Mouse (Mus musculus) heart, postnatal 10 days (tissue): ENCODE measurements at regions not wholly inside any gene's neighbourhood (a gene's known extent, or its start where the extent isn't known, plus 50 kb on each side); places are given as distances from the start of the nearest gene placed in this dataset.
A peak's percentile ranks its signal among the peaks of the same experiment; 100 is the strongest.

ENCODE experiments used
- DNase-seq, 2 experiments: peaks; one replicate each; pipeline ENCODE4 v3.0.0; 2021
- intact Hi-C: fragments of 180-260 bp; cut with DNase I; formaldehyde crosslinking; loops from one replicate; pipeline ENCODE4 v1.15.1; 2025

DNA sequence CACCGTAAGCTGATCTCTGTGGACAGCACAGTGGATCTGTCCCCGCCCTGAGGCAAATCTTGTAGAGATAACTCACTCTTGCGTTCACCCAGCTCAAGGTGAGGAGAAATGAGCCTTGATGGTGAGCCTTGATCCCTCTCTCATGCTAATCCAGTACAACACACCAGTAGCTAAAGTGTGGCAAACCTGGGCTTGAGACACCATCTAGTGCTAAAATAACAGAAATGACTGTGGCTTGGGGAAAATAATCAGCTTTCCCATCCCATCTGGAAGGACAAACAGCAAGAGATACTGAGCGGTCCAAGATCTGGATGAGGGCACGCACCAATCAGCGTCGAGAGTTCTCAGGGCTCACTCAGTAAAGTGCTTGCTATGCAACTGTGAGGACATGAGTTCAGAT lies 50.9 kb upstream of the Cbln4 start:
- intact Hi-C loops = no loop called here
- DNase-seq = no peak

DNA sequence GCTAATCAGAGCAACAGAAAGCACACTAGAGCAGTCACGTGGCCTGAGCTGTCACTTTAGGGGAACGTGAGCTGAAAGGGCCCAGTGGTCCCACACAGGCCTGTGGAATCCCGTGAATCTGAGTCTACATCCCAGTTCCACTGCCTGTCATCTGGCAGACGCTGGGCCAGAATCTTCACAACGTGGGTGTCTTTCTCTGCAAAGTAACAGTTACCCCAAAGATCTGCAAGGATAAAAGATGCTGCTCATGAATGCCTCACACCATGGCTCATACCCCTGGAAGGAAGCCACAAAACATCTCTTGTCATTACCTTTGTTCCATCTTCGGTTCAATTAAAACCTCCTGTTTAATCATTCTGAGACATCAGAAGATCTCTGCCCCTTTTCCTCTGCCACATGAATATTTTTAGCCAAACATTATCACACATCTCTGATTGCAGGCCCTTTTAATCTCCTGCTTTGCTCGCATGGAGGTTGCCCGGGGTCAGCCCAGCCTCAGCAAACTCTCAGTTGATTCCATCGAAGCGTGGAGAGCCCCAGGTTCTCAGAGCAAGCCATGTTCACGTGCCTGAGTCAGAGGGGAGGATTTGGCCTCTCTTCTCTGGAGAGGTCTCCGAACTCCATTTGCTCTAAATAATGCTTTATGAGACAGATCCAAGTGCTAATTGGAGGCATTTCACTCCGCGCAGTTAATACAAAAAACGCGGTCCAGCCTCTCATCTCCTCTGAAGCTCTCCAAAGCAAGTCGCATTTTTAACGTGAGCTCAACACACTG lies 60.8 kb upstream of the Cbln4 start:
- DNase-seq = no peak
- intact Hi-C loops = no loop called here

DNA sequence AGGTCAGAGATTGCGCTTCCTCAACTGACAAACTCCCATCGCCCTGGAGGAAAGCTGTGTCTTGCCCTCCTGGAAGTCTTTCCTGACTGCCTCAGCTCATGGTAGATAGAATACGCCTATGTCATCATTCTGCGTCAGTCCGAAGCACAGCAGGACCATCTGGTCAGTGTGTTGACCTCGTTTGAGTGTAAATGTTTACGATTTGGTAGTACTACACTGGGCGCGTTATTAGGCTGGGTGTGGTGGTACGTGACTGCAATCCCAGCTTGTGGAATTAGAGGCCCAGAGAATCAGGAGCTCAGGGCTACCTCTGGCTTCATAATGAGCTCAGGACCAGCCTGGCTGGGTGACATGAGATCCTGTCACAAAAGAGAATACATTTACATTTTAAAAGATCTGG lies 62.0 kb upstream of the Cbln4 start:
- DNase-seq = no peak
- intact Hi-C loops = no loop called here

DNA sequence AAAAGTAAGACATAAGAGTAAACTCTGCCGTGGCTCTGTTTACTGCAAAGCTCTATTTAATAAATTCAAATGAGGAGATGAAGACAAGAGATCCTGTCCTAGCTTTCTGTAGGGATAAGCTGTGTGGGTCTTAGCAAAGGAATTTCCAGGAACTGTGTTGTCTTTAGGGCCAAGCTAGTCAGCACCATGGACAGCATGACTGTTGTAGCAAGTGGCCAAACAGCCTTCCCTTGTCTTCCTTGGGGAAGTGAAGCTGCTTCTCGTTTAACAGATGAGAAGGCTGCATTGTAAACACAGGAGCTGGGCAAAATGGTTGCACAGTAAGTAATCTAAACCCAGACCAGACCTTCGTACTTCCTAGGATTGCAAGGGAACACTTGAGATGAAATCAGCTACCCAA lies 67.4 kb upstream of the Cbln4 start:
- intact Hi-C loops = no loop called here

DNA sequence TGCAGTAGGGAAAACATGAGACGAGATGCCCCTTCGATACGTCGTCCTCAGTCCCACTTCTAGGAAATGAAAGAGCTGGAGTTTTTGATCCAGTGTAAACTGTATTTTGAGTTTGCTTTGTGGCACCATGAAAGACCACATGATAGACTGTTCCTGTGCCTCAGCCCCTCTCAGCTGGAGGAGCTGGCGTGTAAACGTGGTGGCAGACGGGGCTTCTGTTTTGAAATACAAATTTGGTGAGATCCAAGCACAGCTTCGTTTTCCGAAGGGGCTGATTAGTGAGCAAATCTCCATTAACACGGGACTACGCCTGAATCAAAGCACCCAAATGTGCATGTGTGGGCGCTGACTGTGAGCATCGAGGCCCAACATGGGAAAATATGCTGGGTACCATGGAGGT lies 70.4 kb upstream of the Cbln4 start:
- DNase-seq = no peak
- intact Hi-C loops = no loop called here

More for the DNA sequence above, 67.4 kb upstream of the Cbln4 start:
- peak; percentile 18 to 52 for DNase-seq

DNA sequence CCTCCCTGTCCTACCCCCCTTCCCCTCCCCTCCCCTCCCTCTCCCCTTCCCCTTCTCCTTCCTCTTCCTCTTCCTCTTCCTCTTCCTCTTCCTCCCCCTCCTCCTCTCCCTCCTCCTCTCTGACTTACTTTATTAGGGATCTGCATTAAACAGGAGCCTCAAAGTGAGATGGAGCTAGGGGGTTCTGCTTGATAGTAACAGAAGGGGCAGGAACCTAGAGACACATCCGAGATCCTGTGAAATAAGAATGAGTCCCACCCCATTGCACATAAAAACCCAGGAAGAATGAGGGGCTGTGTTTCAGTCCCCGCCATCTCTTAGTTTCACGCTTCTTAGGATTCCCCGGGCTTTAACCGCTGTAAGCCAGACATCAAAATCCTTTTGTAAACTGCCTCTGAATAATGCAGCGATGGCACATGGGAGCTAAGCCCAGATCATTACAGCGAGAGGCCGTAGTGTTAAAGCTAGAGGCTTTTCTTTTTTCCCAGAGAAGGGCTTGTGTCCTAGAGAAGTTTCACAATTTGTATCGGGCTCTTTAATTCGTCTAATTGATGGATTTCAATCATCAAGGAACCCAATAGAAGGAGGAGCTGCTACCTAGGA lies 72.4 kb upstream of the Cbln4 start:
- intact Hi-C loops = no loop called here
- no peak for DNase-seq

DNA sequence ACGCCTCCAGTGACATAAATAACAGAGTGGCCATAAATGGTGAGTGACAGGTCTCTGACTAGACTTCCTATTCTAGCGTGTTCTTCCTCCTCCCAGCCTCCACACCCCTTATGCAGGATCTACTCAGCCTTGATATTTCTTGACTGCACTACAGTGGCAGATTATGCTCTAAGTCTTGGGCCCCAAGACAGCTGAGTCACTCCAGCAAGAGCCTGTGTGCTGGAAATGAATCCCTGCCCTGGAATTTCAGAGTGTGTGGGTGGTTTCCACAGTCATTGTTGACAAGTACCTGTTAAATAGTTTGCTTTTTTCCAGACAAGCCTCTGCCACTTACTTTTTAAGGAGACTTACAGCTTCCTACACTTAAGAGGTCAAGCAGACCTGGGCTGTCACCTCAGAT lies 84.3 kb upstream of the Cbln4 start:
- intact Hi-C loops = no loop called here

DNA sequence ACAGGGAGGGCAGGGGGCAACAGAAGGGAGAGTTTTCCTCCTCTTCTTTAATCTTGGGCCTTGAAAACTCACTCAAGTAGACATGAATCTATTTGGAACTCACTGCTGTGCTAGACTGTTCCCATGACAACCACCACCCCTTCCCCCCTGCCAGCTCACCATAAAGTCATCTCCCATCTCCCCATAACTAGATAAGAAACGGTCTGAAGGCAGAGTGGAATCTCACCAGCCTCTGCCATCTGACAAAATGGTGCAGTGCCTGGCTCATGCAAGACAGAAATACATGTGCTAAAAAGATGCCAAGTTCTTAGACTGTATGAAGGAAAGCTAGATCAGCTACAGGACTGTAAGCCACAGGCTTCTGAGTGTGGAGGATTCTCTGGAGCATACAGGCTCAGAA lies 88.0 kb upstream of the Cbln4 start:
- intact Hi-C loops = no loop called here
- DNase-seq = no peak

More for the DNA sequence above, 84.3 kb upstream of the Cbln4 start:
- DNase-seq = no peak

DNA sequence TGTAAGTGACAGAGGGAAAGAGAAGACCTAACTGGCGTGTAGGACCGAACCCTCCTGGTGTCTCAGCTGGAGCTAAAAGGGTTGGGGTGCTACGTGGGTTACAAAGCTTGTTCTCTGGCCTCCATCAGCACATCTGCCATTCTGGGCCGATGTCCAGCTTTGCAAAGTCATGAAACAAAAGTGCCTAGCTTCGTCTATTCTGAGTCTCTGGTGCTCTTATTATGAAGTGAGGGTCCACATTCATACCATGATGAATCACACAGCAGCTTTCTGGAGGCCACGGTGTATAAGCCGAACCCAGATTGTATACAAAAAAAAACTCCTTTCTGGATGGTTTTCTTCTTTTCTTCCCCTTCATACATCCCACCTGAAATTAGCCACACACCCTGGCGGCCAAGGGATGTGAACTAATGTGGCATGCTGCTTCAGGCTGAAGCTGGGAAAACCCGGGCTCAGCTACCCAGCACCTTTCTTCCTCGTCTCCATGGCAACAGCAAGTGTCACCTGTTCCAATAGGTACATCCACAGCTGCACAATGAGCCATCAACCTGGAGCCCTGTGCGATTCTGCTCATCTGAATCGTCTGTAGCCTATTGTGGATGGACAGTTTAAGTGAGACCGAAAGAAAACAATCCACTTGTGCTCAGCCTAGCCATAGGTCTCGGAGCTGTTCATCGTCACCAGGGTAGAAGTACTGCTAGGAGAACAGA lies 89.5 kb upstream of the Cbln4 start:
- DNase-seq = no peak
- intact Hi-C loops = no loop called here

DNA sequence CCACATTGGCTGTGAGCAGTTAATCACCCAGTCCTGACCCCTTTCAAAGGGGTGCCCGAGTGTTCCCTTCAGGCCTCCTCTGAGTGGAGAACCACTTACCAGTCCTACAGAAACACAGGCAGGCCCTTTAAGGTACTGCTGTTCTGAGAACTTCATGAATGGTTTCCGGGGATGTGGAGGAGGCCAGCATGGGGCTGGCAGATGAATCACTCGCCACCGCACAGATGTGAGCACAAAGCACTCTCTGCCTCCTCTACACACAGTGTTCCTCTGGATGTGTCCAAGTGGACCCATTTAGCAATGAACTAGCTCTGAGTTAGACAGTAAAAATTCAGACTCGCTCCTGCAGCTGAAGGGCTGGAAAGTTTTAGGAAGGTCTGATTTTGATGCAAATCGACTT lies 96.8 kb upstream of the Cbln4 start:
- intact Hi-C loops = no loop called here
- no peak for DNase-seq

DNA sequence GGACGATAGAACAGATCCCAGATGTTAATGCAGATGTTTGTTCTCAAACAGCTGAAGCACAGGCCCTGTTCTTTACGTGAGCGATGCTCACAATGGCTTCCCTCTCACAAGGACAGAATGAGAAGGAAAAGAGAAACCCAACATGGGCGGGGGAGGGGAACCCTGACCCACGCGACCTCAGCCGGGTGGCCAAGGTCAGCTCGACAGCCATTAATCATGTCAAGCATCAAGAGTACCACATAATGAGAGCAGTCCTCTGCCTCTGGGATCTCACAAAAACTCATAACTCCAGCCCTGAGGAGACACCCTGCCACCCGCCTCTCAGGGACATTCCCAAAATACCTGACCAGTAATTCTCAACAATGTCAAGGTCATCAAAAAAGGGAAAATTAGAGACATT lies 100.0 kb upstream of the Cbln4 start:
- DNase-seq = no peak
- intact Hi-C loops = no loop called here

DNA sequence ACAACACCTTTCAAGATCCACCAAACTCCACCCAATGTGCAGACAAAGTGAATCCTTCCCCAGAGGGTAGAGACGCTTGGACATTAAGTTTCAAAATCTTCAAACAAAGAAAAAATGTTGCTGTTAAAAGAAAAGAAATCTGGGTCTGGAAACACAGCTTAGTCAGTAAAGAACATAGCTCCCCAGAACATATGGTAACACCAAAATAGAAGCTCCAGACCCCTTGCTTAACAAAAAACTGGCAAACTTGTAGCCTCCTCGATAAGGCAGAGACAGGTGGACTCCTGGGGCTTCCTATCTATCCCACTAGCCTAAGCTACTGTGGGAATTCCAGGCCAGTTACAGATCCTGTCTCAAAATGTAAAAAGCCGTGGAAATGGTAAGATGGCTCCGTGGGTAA lies 99.6 kb upstream of the Mc3r start:
- no peak for DNase-seq
- intact Hi-C loops = no loop called here

DNA sequence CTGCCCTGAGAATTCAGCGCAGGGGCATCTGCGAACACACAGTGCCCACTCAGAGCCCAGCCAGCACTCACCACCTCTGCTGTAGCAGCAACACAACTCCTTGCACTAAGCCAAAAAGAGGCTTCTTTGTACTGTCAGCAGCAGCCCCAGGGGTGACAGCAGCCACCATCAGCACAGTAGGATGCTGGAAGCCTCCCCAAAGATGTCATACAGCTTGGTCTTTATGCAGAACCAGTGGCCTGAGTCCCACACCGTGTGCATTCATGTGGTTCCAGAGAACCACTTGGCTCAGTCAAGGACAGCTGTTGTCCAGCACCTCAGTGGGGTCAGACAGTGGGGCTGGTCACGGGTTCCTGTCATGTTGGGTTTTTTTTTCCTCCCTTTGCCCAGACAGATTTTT lies 98.6 kb upstream of the Mc3r start:
- intact Hi-C loops = no loop called here
- DNase-seq = no peak

DNA sequence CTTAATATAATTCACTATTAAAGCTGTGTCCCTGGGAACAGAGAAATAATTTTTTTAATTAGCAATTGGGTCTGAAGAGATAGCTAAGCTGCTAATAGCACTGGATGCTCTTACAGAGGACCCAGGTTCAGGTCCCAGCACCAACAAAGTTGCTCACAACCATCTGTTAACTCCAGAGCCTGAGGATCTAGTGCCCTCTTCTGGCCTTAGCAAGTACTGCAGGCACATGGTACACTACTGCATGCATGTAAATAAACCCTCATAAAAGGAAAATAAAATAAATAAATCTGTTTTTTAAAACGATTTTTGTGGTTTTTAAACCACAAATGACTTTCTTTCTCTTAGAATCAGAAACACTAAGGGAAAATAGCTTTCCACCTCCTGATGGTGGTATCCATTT lies 97.4 kb upstream of the Mc3r start:
- intact Hi-C loops = no loop called here

DNA sequence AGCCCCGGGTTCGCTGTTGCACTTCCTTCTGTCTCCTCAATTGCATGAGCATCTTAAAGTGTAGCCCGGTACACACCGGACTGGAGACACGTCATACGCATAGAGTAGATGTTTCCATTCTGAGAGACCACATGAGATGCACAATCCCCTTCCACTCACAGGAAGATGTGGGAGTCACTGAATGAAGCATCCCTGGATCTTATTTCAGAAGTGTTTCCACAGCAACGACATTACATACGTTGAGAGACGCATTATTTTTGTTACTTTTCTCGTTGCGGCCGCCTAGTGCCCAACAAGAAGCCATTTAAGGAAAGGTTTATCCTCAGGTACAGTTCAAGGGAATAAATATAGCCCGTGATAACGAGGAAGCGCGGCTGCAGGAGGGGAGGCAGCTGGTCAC lies 88.4 kb upstream of the Mc3r start:
- no peak for DNase-seq
- intact Hi-C loops = no loop called here

More for the DNA sequence above, 97.4 kb upstream of the Mc3r start:
- no peak for DNase-seq

DNA sequence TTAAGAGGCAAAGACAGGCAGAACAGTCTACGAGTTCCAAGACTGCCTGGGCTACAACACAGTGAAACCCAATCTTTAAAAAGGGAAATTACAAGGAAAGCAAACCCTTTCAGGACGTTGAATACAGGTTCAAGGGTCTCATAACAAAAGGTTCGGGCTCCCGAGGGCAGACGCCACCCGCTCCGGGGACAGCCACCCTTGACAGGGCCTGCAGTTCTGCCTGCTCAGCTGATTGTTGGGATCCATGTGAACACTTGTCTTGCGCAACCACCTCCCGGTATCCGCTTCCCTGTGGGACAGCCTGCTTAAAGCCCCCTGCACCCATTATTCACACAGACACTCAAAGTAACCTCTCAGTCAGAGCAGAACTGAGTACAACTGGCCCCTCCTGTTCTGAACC lies 70.9 kb upstream of the Mc3r start:
- DNase-seq = no peak
- intact Hi-C loops = no loop called here

DNA sequence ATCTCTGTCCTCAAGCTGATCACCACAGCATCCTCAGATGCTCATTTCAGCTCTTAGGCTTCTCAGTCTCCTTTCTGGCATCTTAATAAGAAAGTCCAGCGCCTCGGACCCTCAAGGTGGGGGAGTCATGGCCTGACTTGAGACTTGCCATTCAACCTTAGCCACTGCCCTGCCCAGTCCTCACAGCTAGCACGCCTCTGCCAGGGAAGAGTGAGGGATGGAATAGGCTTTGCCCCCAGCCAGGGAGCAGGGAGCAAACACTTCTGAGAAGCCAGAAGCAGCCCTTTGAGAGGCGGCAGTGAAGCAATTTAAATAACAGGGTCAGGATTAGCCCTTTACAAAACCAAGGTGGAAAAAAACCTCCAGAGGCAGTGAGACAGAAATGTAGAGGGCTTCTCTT lies 69.0 kb upstream of the Mc3r start:
- intact Hi-C loops = no loop called here
- DNase-seq = no peak

DNA sequence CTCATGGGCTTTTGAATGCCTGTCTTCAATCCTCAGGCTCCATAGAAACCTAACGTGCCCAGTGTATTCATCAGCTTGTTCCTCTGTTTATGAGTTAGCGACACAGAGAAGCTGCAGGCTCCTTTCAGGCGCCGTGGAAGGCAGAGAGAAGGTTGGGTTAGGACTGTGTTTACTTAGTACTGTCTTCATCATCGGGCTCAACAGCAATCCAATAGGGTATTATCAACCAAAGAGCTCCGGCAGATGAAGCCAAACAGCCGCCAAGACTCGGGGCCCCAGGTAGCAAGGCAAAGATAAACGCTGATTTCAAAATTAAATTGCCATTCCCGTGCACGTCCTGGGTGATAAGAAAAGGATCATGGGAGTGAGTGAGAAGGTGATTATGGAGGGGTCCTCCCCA lies 50.5 kb upstream of the Mc3r start:
- intact Hi-C loops = no loop called here
- DNase-seq = no peak
